Mouse (Mus musculus) right cerebral cortex, postnatal 10 days (tissue): ENCODE measurements at regions not wholly inside any gene's neighbourhood (a gene's known extent, or its start where the extent isn't known, plus 50 kb on each side); places are given as distances from the start of the nearest gene placed in this dataset.

Experiments used
- DNase-seq, 2 experiments: peaks; one replicate each; pipeline ENCODE4 v3.0.0; 2021; ENCODE audit warnings: low spot score in 2 of 2

DNA sequence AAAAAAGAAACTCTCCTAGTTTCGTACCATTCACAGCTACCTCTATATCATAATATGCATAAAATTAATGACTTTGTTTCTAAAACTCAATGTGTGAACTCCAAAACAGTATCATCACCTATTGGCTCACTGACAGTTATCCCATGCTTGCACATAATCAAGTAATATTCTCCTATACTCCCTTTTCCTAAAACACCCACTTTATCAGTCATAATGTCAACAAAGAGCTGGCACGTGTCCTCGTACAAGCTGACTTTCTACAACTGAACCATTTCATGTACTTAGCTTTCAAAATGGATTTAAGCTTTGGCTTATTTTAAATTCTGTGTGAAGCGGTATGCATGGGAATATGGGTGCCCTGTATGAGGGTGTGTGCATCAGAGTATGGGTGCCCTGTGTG lies 58.0 kb upstream of the Golim4 start:
- DNase-seq: no peak

DNA sequence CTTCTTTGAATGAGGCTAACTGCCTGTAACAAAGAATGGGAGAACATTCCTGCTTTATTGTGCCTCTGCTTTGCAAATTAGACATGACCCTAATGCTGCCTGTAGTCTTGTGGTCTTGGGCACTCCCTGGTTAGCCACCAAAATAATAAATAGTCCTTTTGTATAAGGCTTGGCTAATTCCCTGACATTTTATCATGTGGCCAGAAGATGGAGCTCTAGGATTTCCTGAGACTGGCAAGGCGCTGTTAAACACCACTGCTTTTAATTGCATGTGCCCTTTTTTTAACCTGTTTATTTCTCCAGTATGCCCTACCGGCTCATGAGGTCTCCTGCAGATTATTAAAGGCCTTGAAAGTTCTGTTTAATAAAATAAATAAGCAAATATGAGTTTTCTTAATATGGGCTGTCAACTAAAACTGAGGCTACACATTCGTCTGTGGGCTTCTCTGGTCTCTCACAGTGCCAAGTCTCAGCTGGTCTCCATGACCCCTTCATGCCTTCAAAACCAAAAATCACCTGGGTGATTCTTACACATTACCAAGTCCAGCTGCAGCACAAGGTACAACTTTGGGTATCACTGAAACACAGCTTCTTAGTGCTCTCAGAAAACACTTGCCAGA lies 51.9 kb upstream of the Golim4 start:
- peak; percentile 35 to 51 for DNase-seq
